Mouse (Mus musculus): ENCODE data around the gene Foxo3. TPM values are rescaled to one million over a fixed set of nuclear protein-coding genes. Genes with fewer than 3 reads are reported as not detected.

The Foxo3 gene
- polyA plus RNA-seq, 1 experiment from 2014 or later, result 7.1 TPM

DNA sequence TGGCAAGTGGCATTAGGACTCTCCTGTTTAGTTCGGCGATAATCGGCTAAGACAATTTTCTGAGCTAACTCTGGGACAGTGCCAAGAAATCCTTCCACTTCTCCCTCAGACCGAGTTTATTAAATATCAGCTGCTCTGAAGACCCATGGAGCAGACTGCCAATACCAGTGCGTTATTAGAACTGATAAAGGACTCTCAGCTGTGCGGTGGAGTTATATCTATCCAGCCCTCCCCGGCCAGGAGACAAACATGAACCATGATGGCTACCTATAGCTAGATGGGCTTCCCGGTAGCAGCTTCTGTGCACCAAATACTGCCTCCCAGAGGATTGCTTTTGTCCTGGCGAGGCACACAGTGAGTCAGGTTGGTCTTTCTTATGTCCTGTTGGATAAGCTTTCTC lies 134.5 kb downstream of the Foxo3 start:
- H3K9ac ChIP-seq (ENCODE audit: low read length), result no peak overlapping the region
- no peak overlapping the region for H3K27ac ChIP-seq (replicated peaks in 1 of 2; ENCODE audit: control insufficient read depth in 1 of 2, insufficient read depth in 1 of 2, low read depth in 2 of 2, low read length in 2 of 2)
- ATAC-seq (ENCODE audit: insufficient number of reproducible peaks, insufficient read depth, low FRiP score, low read depth), result no peak
- no peak overlapping the region for H3K4me3 ChIP-seq (ENCODE audit: control insufficient read depth in 1 of 2, insufficient read depth in 1 of 2, low read depth in 1 of 2, low read length in 2 of 2)
- H3K9me3 ChIP-seq (ENCODE audit: control insufficient read depth, low read length), result 0 out of 2 replicates have a peak, but pooled peaks cover 3% of the 10 kb centered on the region
- no peak overlapping the region for H3K4me2 ChIP-seq (ENCODE audit: low read length)
- WGBS, result 63% methylated on average over 9 of the region's 9 CpGs
- no peaks in the 10 kb centered on the region for H3K27me3 ChIP-seq (ENCODE audit: control insufficient read depth, insufficient read depth, low read length)
- no peaks in the 10 kb centered on the region for H3K36me3 ChIP-seq (ENCODE audit: control insufficient read depth, insufficient read depth, low read length)
- no peaks in the 10 kb centered on the region for H3K4me1 ChIP-seq (ENCODE audit: control insufficient read depth in 2 of 2, insufficient read depth in 2 of 2, low read length in 2 of 2)

DNA sequence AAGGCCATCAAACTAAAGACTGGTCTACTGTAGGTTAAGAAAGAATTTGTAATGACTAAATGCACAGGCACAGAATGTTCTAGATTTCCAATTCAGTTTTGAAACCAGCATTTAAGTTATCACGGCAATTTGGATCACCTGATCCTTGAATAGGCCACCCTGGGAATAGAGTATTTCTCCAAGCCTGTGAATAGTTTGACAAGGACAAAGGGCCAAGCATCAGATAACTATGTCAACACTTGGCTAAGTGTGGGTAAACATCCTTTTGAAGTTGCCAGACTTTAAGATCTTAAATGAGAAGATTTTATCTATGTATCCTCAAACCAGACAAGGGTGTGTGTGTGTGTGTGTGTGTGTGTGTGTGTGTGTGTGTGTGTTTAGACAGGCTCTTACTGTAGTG lies 136.8 kb downstream of the Foxo3 start:
- Histone ChIP-seq H3K4me3 (ENCODE audit: control insufficient read depth in 1 of 2, insufficient read depth in 1 of 2, low read depth in 1 of 2, low read length in 2 of 2) (no peak overlapping the region), H3K27ac (replicated peaks in 1 of 2; ENCODE audit: control insufficient read depth in 1 of 2, insufficient read depth in 1 of 2, low read depth in 2 of 2, low read length in 2 of 2) (no peak overlapping the region), H3K27me3 (ENCODE audit: control insufficient read depth, insufficient read depth, low read length) (no peaks in the 10 kb centered on the region), H3K9ac (ENCODE audit: low read length) (no peak overlapping the region), H3K36me3 (ENCODE audit: control insufficient read depth, insufficient read depth, low read length) (no peaks in the 10 kb centered on the region), H3K4me1 (ENCODE audit: control insufficient read depth in 2 of 2, insufficient read depth in 2 of 2, low read length in 2 of 2) (peaks cover 0 to 2% of the 10 kb centered on the region in 2 experiments; a peak in 1 of 4 replicates), H3K9me3 (ENCODE audit: control insufficient read depth, low read length) (0 out of 2 replicates have a peak, but pooled peaks cover 3% of the 10 kb centered on the region), H3K4me2 (ENCODE audit: low read length) (no peak overlapping the region)
- ATAC-seq (ENCODE audit: insufficient number of reproducible peaks, insufficient read depth, low FRiP score, low read depth), result no peak
- WGBS, result 74% methylated on average over 1 of the region's 1 CpGs

GRCm38 (mm10) chr10:42134759-42135702 lies 141.5 kb downstream of the Foxo3 start:
- H3K27ac ChIP-seq (replicated peaks in 1 of 2; ENCODE audit: control insufficient read depth in 1 of 2, insufficient read depth in 1 of 2, low read depth in 2 of 2, low read length in 2 of 2), result no peak overlapping the region
- H3K9ac ChIP-seq (ENCODE audit: low read length), result no peak overlapping the region
- no peaks in the 10 kb centered on the region for H3K27me3 ChIP-seq (ENCODE audit: control insufficient read depth, insufficient read depth, low read length)
- H3K4me2 ChIP-seq (ENCODE audit: low read length), result no peak overlapping the region
- H3K36me3 ChIP-seq (ENCODE audit: control insufficient read depth, insufficient read depth, low read length), result no peaks in the 10 kb centered on the region
- ATAC-seq (ENCODE audit: insufficient number of reproducible peaks, insufficient read depth, low FRiP score, low read depth), result no peak
- H3K4me3 ChIP-seq (ENCODE audit: control insufficient read depth in 1 of 2, insufficient read depth in 1 of 2, low read depth in 1 of 2, low read length in 2 of 2), result no peak overlapping the region
- H3K4me1 ChIP-seq (ENCODE audit: control insufficient read depth in 2 of 2, insufficient read depth in 2 of 2, low read length in 2 of 2), result peaks cover 0 to 2% of the 10 kb centered on the region in 2 experiments; a peak in 1 of 4 replicates
- 63% methylated on average over 14 of the region's 14 CpGs for WGBS
- 0 out of 2 replicates have a peak, but pooled peaks cover 9% of the 10 kb centered on the region for H3K9me3 ChIP-seq (ENCODE audit: control insufficient read depth, low read length)

Other genes starting within 250 kb of the Foxo3 start
- 15.4 and 15.9 TPM in 2 replicates for gene Afg1l, start 201.8 kb upstream of the Foxo3 start, polyA plus RNA-seq (2014; fragmentation: Nextera tagmentation; extraction: Ambion mirVana)
- gene Snx3, start 225.3 kb upstream of the Foxo3 start, polyA plus RNA-seq (2014; fragmentation: Nextera tagmentation; extraction: Ambion mirVana), result 340 and 342 TPM in 2 replicates

Data from heart, embryonic 14.5 days (tissue).